Mouse (Mus musculus): Measurements from ENCODE around the gene Gm28043. TPM values are rescaled to one million over a fixed set of nuclear protein-coding genes. Genes with fewer than 3 reads are reported as not detected.

Gene Gm28043
- polyA plus RNA-seq, 1 experiment: 2.1 TPM

DNA sequence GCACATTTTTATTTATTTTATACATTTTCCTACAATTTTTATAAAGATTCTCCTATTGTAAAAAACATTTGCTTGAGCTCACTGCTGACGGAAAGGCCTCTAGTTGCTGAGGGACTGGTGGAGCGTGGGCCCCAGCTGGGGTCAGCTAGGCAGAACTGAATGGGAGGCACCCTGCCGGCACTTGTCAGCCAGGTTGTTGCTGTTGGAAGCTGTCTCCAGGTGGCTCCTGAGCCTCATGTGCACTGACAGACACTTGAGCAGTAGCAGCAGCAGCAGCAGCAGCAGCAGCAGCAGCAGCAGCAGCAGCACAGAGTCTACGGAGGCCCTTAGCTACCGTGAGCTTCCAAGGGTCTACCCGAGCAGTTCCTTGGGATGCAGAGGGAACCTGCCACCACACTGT lies 72.7 kb downstream of the Gm28043 start:
- no peak for TF ChIP-seq CTCF (IDR thresholded peaks at IDR 0.05; ENCODE audit: borderline replicate concordance, insufficient read depth, low read length)
- Histone ChIP-seq H3K4me1 (ENCODE audit: control insufficient read depth, insufficient read depth, low read length) (no peaks in the 10 kb centered on the region), H3K4me3 (ENCODE audit: insufficient read depth, low read length) (no peak overlapping the region), H3K27ac (ENCODE audit: insufficient read depth, low read length) (no peak overlapping the region)

GRCm38 (mm10) chr17:29688610-29689009 lies 73.9 kb downstream of the Gm28043 start:
- no peak for TF ChIP-seq POLR2A (IDR thresholded peaks at IDR 0.05; ENCODE audit: low read depth, low read length)
- TF ChIP-seq CTCF (IDR thresholded peaks at IDR 0.05; ENCODE audit: borderline replicate concordance, insufficient read depth, low read length): no peak
- Histone ChIP-seq H3K4me1 (ENCODE audit: control insufficient read depth, insufficient read depth, low read length) (no peaks in the 10 kb centered on the region), H3K4me3 (ENCODE audit: insufficient read depth, low read length) (no peak overlapping the region), H3K27ac (ENCODE audit: insufficient read depth, low read length) (no peak overlapping the region)

- H3K27ac ChIP-seq (ENCODE audit: insufficient read depth, low read length): no peak overlapping the region
- no peak overlapping the region for H3K4me3 ChIP-seq (ENCODE audit: insufficient read depth, low read length)
- no peaks in the 10 kb centered on the region for H3K4me1 ChIP-seq (ENCODE audit: control insufficient read depth, insufficient read depth, low read length)
- TF ChIP-seq POLR2A (IDR thresholded peaks at IDR 0.05; ENCODE audit: low read depth, low read length): no peak
- TF ChIP-seq CTCF (IDR thresholded peaks at IDR 0.05; ENCODE audit: borderline replicate concordance, insufficient read depth, low read length): no peak
Observed at GRCm38 (mm10) chr17:29690257-29690656, 75.6 kb downstream of the Gm28043 start.

- TF ChIP-seq POLR2A (IDR thresholded peaks at IDR 0.05; ENCODE audit: low read depth, low read length): no peak
- no peak for TF ChIP-seq CTCF (IDR thresholded peaks at IDR 0.05; ENCODE audit: borderline replicate concordance, insufficient read depth, low read length)
- no peak overlapping the region for H3K27ac ChIP-seq (ENCODE audit: insufficient read depth, low read length)
- H3K4me3 ChIP-seq (ENCODE audit: insufficient read depth, low read length): no peak overlapping the region
- no peaks in the 10 kb centered on the region for H3K4me1 ChIP-seq (ENCODE audit: control insufficient read depth, insufficient read depth, low read length)
Observed at GRCm38 (mm10) chr17:29692827-29693226, 78.2 kb downstream of the Gm28043 start.

DNA sequence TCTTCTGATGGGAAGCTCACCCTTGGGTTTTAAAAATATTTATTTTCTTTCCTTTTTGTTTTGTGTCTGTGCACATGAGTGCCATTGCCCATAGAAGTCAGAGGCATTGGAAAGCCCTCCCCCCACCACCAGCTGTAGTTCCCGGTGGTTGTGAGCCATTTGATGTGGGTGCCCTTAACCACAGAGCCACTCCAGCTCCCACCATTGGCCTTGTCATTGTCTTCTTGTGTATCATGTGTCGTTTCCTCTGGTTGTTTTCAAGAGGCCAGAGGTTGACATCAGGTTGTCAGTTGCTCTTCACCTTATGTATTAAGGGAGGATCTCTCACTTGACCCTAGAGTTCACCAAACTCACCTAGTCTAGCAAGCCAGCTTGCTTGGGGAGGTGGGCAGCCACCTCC lies 78.9 kb downstream of the Gm28043 start:
- no peak overlapping the region for H3K27ac ChIP-seq (ENCODE audit: insufficient read depth, low read length)
- H3K4me1 ChIP-seq (ENCODE audit: control insufficient read depth, insufficient read depth, low read length): no peaks in the 10 kb centered on the region
- TF ChIP-seq POLR2A (IDR thresholded peaks at IDR 0.05; ENCODE audit: low read depth, low read length) (no peak), CTCF (IDR thresholded peaks at IDR 0.05; ENCODE audit: borderline replicate concordance, insufficient read depth, low read length) (no peak)
- H3K4me3 ChIP-seq (ENCODE audit: insufficient read depth, low read length): no peak overlapping the region

- H3K4me1 ChIP-seq (ENCODE audit: control insufficient read depth, insufficient read depth, low read length): no peaks in the 10 kb centered on the region
- no peak overlapping the region for H3K27ac ChIP-seq (ENCODE audit: insufficient read depth, low read length)
- H3K4me3 ChIP-seq (ENCODE audit: insufficient read depth, low read length): no peak overlapping the region
- TF ChIP-seq CTCF (IDR thresholded peaks at IDR 0.05; ENCODE audit: borderline replicate concordance, insufficient read depth, low read length): no peak
- no peak for TF ChIP-seq POLR2A (IDR thresholded peaks at IDR 0.05; ENCODE audit: low read depth, low read length)
Observed at GRCm38 (mm10) chr17:29694516-29694915, 79.8 kb downstream of the Gm28043 start.

- no peak for TF ChIP-seq POLR2A (IDR thresholded peaks at IDR 0.05; ENCODE audit: low read depth, low read length)
- no peak for TF ChIP-seq CTCF (IDR thresholded peaks at IDR 0.05; ENCODE audit: borderline replicate concordance, insufficient read depth, low read length)
- H3K4me3 ChIP-seq (ENCODE audit: insufficient read depth, low read length): no peak overlapping the region
Observed at GRCm38 (mm10) chr17:29696940-29697339, 82.3 kb downstream of the Gm28043 start.

GRCm38 (mm10) chr17:29698421-29698820 lies 83.7 kb downstream of the Gm28043 start:
- no peak overlapping the region for H3K27ac ChIP-seq (ENCODE audit: insufficient read depth, low read length)
- TF ChIP-seq CTCF (IDR thresholded peaks at IDR 0.05; ENCODE audit: borderline replicate concordance, insufficient read depth, low read length): no peak
- no peak for TF ChIP-seq POLR2A (IDR thresholded peaks at IDR 0.05; ENCODE audit: low read depth, low read length)
- H3K4me1 ChIP-seq (ENCODE audit: control insufficient read depth, insufficient read depth, low read length): no peaks in the 10 kb centered on the region
- no peak overlapping the region for H3K4me3 ChIP-seq (ENCODE audit: insufficient read depth, low read length)

More at GRCm38 (mm10) chr17:29696940-29697339, 82.3 kb downstream of the Gm28043 start:
- Histone ChIP-seq H3K4me1 (ENCODE audit: control insufficient read depth, insufficient read depth, low read length) (no peaks in the 10 kb centered on the region), H3K27ac (ENCODE audit: insufficient read depth, low read length) (no peak overlapping the region)

DNA sequence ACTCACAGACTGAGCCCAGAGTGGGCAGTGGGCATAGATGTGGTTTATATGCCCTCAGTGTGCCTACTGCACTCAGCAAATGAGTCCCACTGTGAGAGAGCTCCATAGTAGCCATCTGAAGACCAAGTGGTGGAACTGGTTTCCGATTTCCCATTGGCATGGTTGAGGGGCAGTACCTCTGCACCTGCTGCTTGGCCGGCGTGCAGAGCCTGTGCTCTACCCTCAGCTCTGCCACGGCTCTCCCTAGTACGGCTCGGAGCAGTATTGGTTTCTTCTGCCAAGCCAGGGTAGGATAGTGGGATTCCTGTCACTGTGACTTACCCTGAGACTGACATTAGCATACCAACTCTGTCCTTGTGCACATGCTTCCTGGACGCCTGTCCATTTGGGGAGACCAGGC lies 85.9 kb downstream of the Gm28043 start:
- TF ChIP-seq CTCF (IDR thresholded peaks at IDR 0.05; ENCODE audit: borderline replicate concordance, insufficient read depth, low read length): no peak
- no peak for TF ChIP-seq POLR2A (IDR thresholded peaks at IDR 0.05; ENCODE audit: low read depth, low read length)
- Histone ChIP-seq H3K4me1 (ENCODE audit: control insufficient read depth, insufficient read depth, low read length) (no peaks in the 10 kb centered on the region), H3K27ac (ENCODE audit: insufficient read depth, low read length) (no peak overlapping the region), H3K4me3 (ENCODE audit: insufficient read depth, low read length) (no peak overlapping the region)

GRCm38 (mm10) chr17:29702938-29703710 lies 88.4 kb downstream of the Gm28043 start:
- no peaks in the 10 kb centered on the region for H3K4me1 ChIP-seq (ENCODE audit: control insufficient read depth, insufficient read depth, low read length)
- H3K27ac ChIP-seq (ENCODE audit: insufficient read depth, low read length): no peak overlapping the region
- TF ChIP-seq POLR2A (IDR thresholded peaks at IDR 0.05; ENCODE audit: low read depth, low read length): no peak
- TF ChIP-seq CTCF (IDR thresholded peaks at IDR 0.05; ENCODE audit: borderline replicate concordance, insufficient read depth, low read length): no peak

More at GRCm38 (mm10) chr17:29702938-29703710, 88.4 kb downstream of the Gm28043 start:
- no peak overlapping the region for H3K4me3 ChIP-seq (ENCODE audit: insufficient read depth, low read length)

Measured in embryonic fibroblast, embryonic 13.5 days (primary cell).